Mouse (Mus musculus): Measurements from ENCODE around the gene Rrp8.

DNA sequence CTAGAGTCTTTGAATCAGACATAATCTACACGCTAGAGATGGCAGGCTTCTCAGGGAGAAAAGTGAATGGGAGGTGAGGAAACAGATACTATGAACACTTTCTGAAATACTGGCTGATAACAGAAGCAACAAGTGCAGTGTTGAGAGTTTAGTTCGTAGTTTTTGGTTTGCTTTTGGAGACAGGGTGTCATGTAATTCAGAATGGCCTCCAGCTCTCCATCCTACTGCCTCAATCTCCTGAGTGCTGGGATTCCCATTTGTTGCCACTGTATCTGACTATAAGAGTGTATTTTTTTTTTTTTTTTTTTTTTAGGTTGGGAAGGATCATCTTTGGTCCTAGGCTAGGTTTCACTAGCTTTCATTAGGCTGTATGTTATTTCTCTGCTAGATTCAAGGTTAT is 1.1 kb upstream of the Rrp8 start:
- no peak for TF ChIP-seq CTCF (IDR thresholded peaks at IDR 0.05; ENCODE audit: control insufficient read depth, insufficient read depth, insufficient replicate concordance, low read depth, low read length)
- TF ChIP-seq POLR2A (IDR thresholded peaks at IDR 0.05; ENCODE audit: control insufficient read depth, low read depth, low read length), result no peak

All from testis, adult 2 months (tissue).